24 mouse cellular contexts compared by ENCODE assay signal in genomic region chr5:144853931-144854330, GRCm38 (mm10).
DNase-seq lines count a peak whose midpoint lies in the region; ATAC-seq and TF ChIP-seq lines count a peak whose summit lies in the region.
"Had no signal": no experiment of that assay in that cellular context is flagged by ENCODE, and none has a peak within 500 bp of the region (broad histone marks: within the 10 kb centered on the region; RNA-seq: fewer than 3 reads in every experiment).

No protein-coding gene starts in this region.

- no peak overlapping the region for H3K4me2 ChIP-seq in heart, embryonic 11.5 days
- no peak overlapping the region for H3K4me2 ChIP-seq in kidney, postnatal 0 days (ENCODE audit: low read length)
- H3K4me2 ChIP-seq: forebrain, embryonic 15.5 days; hindbrain, embryonic 15.5 days; intestine, embryonic 15.5 days; midbrain, embryonic 13.5 days; neural tube, embryonic 12.5 days had no signal

- H3K27me3 ChIP-seq in heart, embryonic 11.5 days (ENCODE audit: control insufficient read depth, insufficient read depth, low read length): no peaks in the 10 kb centered on the region
- no peaks in the 10 kb centered on the region for H3K27me3 ChIP-seq in kidney, postnatal 0 days (ENCODE audit: insufficient read depth, low read length)
- H3K27me3 ChIP-seq: forebrain, embryonic 15.5 days; hindbrain, embryonic 15.5 days; intestine, embryonic 15.5 days; midbrain, embryonic 13.5 days; neural tube, embryonic 12.5 days had no signal

- 85% methylated on average over 5 of the region's 5 CpGs for WGBS in heart, embryonic 11.5 days (ENCODE audit: insufficient replicate concordance)
- 87% methylated on average over 5 of the region's 5 CpGs for WGBS in kidney, postnatal 0 days

- no peaks in the 10 kb centered on the region for H3K9me3 ChIP-seq in heart, embryonic 11.5 days (replicated peaks; ENCODE audit: control insufficient read depth, low read length)
- H3K9me3 ChIP-seq in kidney, postnatal 0 days (replicated peaks; ENCODE audit: low read length): no peaks in the 10 kb centered on the region
- H3K9me3 ChIP-seq: forebrain, embryonic 15.5 days; heart, embryonic 10.5 days; hindbrain, embryonic 15.5 days; intestine, embryonic 15.5 days; neural tube, embryonic 12.5 days had no signal

- H3K9ac ChIP-seq in heart, embryonic 11.5 days (ENCODE audit: low read depth, low read length): no peak overlapping the region
- H3K9ac ChIP-seq in kidney, postnatal 0 days (ENCODE audit: low read depth, low read length): no peak overlapping the region
- H3K9ac ChIP-seq: forebrain, embryonic 15.5 days; hindbrain, embryonic 15.5 days; intestine, embryonic 15.5 days; liver, embryonic 14.5 days; midbrain, embryonic 13.5 days; neural tube, embryonic 12.5 days had no signal

- peaks cover 5% of the 10 kb centered on the region; the same call in 1 of the 2 replicates for H3K4me1 ChIP-seq in heart, embryonic 11.5 days (ENCODE audit: control insufficient read depth, insufficient read depth, low read length)
- no peaks in the 10 kb centered on the region for H3K4me1 ChIP-seq in kidney, postnatal 0 days (replicated peaks; ENCODE audit: insufficient read depth, low read length)
- H3K4me1 ChIP-seq: forebrain, embryonic 15.5 days; hindbrain, embryonic 15.5 days; intestine, embryonic 15.5 days; midbrain, embryonic 13.5 days; neural tube, embryonic 12.5 days had no signal

- ATAC-seq in heart, embryonic 11.5 days (replicated peaks; ENCODE audit: insufficient number of reproducible peaks, low FRiP score, low TSS enrichment): no peak
- ATAC-seq in kidney, postnatal 0 days (replicated peaks; ENCODE audit: low FRiP score, low read depth): no peak
- ATAC-seq: forebrain, embryonic 15.5 days; intestine, embryonic 15.5 days; midbrain, embryonic 13.5 days had no signal

- H3K36me3 ChIP-seq in heart, embryonic 11.5 days (ENCODE audit: control insufficient read depth, insufficient read depth, low read length): peaks cover 72% of the 10 kb centered on the region
- H3K36me3 ChIP-seq in kidney, postnatal 0 days (ENCODE audit: insufficient read depth, low read length): peaks cover 76% of the 10 kb centered on the region

- peak; percentile 35; the same call in 1 of the 2 replicates for TF ChIP-seq CTCF in kidney, postnatal 0 days (IDR thresholded peaks at IDR 0.05; ENCODE audit: low read depth)

- H3K4me3 ChIP-seq in heart, embryonic 11.5 days (ENCODE audit: low read depth, low read length): no peak overlapping the region
- no peak overlapping the region for H3K4me3 ChIP-seq in kidney, postnatal 0 days (replicated peaks; ENCODE audit: low read depth, low read length)
- H3K4me3 ChIP-seq: forebrain, embryonic 15.5 days; heart, embryonic 10.5 days; hindbrain, embryonic 15.5 days; intestine, embryonic 15.5 days; left cerebral cortex, adult 2 months; midbrain, embryonic 13.5 days; neural tube, embryonic 12.5 days had no signal

- no peak overlapping the region for H3K27ac ChIP-seq in heart, embryonic 11.5 days (ENCODE audit: low read depth, low read length)
- H3K27ac ChIP-seq in kidney, postnatal 0 days: no peak overlapping the region
- H3K27ac ChIP-seq: forebrain, embryonic 15.5 days; heart, embryonic 10.5 days; hindbrain, embryonic 15.5 days; intestine, embryonic 15.5 days; left cerebral cortex, adult 2 months; liver, embryonic 14.5 days; midbrain, embryonic 13.5 days; neural tube, embryonic 12.5 days had no signal

- DNase-seq in heart, adult 11 months: peak; percentile 85
- DNase-seq in kidney, postnatal 0 days (ENCODE audit: low spot score): no peak
- no peak for DNase-seq in kidney, postnatal 25 days
- DNase-seq in testis, postnatal 10 days (ENCODE audit: low spot score): peak; percentile 62
- no peak for DNase-seq in testis, postnatal 14 days (ENCODE audit: low spot score)
- no peak for DNase-seq in ovary, postnatal 36 days (ENCODE audit: low spot score)
- DNase-seq: adrenal gland, postnatal 10 days; cerebellum, adult 8-10 months; cerebellum, postnatal 36 days; embryo, embryonic 11 days; kidney, postnatal 4 days; retina, postnatal 1 day; right cerebral cortex, postnatal 25 days; spleen, adult 18-20 months; thymus, postnatal 25 days had no signal

Comparison
In these comparisons a context has a peak if more than half of its experiments do, and no peak if none do; other contexts are left out.
1. DNase-seq: peak in heart, adult 11 months (single experiment) and testis, postnatal 10 days (single experiment); none in kidney, postnatal 0 days (single experiment), kidney, postnatal 25 days (0 of 2), testis, postnatal 14 days (single experiment) and ovary, postnatal 36 days (single experiment).